In genomic region chr2:158142981-158143380, GRCm38 (mm10) we compare ENCODE assay signal across 13 mouse cellular contexts. TPM values are rescaled to one million over a fixed set of nuclear protein-coding genes. Genes with fewer than 3 reads are reported as not detected.
DNase-seq lines count a peak whose midpoint lies in the region; ATAC-seq lines count a peak whose summit lies in the region.
"Had no signal": no experiment of that assay in that cellular context is flagged by ENCODE, and none has a peak within 500 bp of the region (broad histone marks: within the 10 kb centered on the region; RNA-seq: fewer than 3 reads in every experiment).

No protein-coding gene starts in this region.

- ATAC-seq in erythroblast, adult 5-6 weeks (replicated peaks; ENCODE audit: low FRiP score, poor library complexity, severe bottlenecking), result no peak
- no peak for ATAC-seq in kidney, embryonic 15.5 days (replicated peaks; ENCODE audit: low FRiP score)
- no peak for ATAC-seq in liver, embryonic 12.5 days

- H3K4me2 ChIP-seq in kidney, embryonic 15.5 days, result peak overlapping the region; percentile 18; the same call in 1 of the 2 replicates
- H3K4me2 ChIP-seq in liver, embryonic 12.5 days, result peak overlapping the region; percentile 79
- H3K4me2 ChIP-seq: embryonic facial prominence, embryonic 15.5 days; hindbrain, embryonic 15.5 days had no signal

- no peak overlapping the region for H3K9ac ChIP-seq in kidney, embryonic 15.5 days
- H3K9ac ChIP-seq in liver, embryonic 12.5 days, result peak overlapping the region; percentile 87
- H3K9ac ChIP-seq: embryonic facial prominence, embryonic 15.5 days; hindbrain, embryonic 15.5 days had no signal

- 0 out of 2 replicates have a peak overlapping the region, but pooled peaks have one; percentile 29 for H3K27ac ChIP-seq in kidney, embryonic 15.5 days
- peak overlapping the region; percentile 89 for H3K27ac ChIP-seq in brown adipose tissue, adult 24 weeks (replicated peaks; ENCODE audit: low read depth, low read length)
- peak overlapping the region; percentile 98 for H3K27ac ChIP-seq in liver, embryonic 12.5 days
- H3K27ac ChIP-seq: embryonic facial prominence, embryonic 15.5 days; hindbrain, embryonic 15.5 days had no signal

- H3K9me3 ChIP-seq in erythroblast, embryonic 14.5 days (ENCODE audit: control insufficient read depth, low read length), result no peaks in the 10 kb centered on the region
- H3K9me3 ChIP-seq in kidney, embryonic 15.5 days (replicated peaks), result no peaks in the 10 kb centered on the region
- H3K9me3 ChIP-seq in liver, embryonic 12.5 days (replicated peaks), result no peaks in the 10 kb centered on the region
- H3K9me3 ChIP-seq: embryonic facial prominence, embryonic 15.5 days; hindbrain, embryonic 15.5 days had no signal

- DNase-seq in kidney, adult 18-20 months, result no peak
- DNase-seq in Muller cell, postnatal 12 days (ENCODE audit: inconsistent ontology term), result no peak
- no peak for DNase-seq in layer of hippocampus, postnatal 14 days (ENCODE audit: low spot score in 2 of 2)
- DNase-seq: cerebellum, adult 9-10 months; left cerebral cortex, postnatal 4 days; thymus, adult 2 months had no signal

- H3K4me3 ChIP-seq in erythroblast, embryonic 14.5 days (replicated peaks), result peak overlapping the region; percentile 79
- H3K4me3 ChIP-seq in kidney, embryonic 15.5 days (replicated peaks), result no peak overlapping the region
- peak overlapping the region; percentile 18 for H3K4me3 ChIP-seq in brown adipose tissue, adult 24 weeks (ENCODE audit: insufficient read depth, low read depth, low read length)
- peak overlapping the region; percentile 74 for H3K4me3 ChIP-seq in liver, embryonic 12.5 days
- H3K4me3 ChIP-seq: embryonic facial prominence, embryonic 15.5 days; hindbrain, embryonic 15.5 days had no signal

- H3K36me3 ChIP-seq in erythroblast, embryonic 14.5 days (ENCODE audit: control insufficient read depth), result peaks cover 81% of the 10 kb centered on the region
- H3K36me3 ChIP-seq in kidney, embryonic 15.5 days, result no peaks in the 10 kb centered on the region
- H3K36me3 ChIP-seq in liver, embryonic 12.5 days, result peaks cover 53% of the 10 kb centered on the region
- H3K36me3 ChIP-seq: embryonic facial prominence, embryonic 15.5 days; hindbrain, embryonic 15.5 days had no signal

- no peaks in the 10 kb centered on the region for H3K27me3 ChIP-seq in erythroblast, embryonic 14.5 days (ENCODE audit: control insufficient read depth)
- H3K27me3 ChIP-seq in kidney, embryonic 15.5 days, result 0 out of 2 replicates have a peak, but pooled peaks cover 4% of the 10 kb centered on the region
- no peaks in the 10 kb centered on the region for H3K27me3 ChIP-seq in liver, embryonic 12.5 days (replicated peaks)

- WGBS in kidney, embryonic 15.5 days, result 70% methylated on average over 18 of the region's 18 CpGs
- 64% methylated on average over 18 of the region's 18 CpGs for WGBS in liver, embryonic 12.5 days (ENCODE audit: insufficient replicate concordance)

- H3K4me1 ChIP-seq in erythroblast, embryonic 14.5 days (ENCODE audit: control insufficient read depth), result peaks cover 97% of the 10 kb centered on the region
- peaks cover 67% of the 10 kb centered on the region for H3K4me1 ChIP-seq in kidney, embryonic 15.5 days
- peaks cover 45% of the 10 kb centered on the region for H3K4me1 ChIP-seq in brown adipose tissue, adult 24 weeks (ENCODE audit: control insufficient read depth, insufficient read depth, insufficient read length, low read length)
- H3K4me1 ChIP-seq in liver, embryonic 12.5 days, result peaks cover 87% of the 10 kb centered on the region

RNA-seq across cellular contexts. Expression of gene Tgm2, which starts 3.3 kb away (rescaled TPM):
- polyA plus RNA-seq in erythroblast, embryonic 14.5 days (2012), result 8.3 and 11.3 TPM in 2 replicates
- total RNA-seq in erythroblast, adult 5-6 weeks (2015; ENCODE audit: low replicate concordance), result 2.1 and 3.8 TPM in 2 replicates
- 6.6 and 9.6 TPM in 2 replicates for total RNA-seq in erythroblast, adult 5-6 weeks (2017; ENCODE audit: low replicate concordance)
- 30.4 and 39.7 TPM in 2 replicates for polyA plus RNA-seq in kidney, embryonic 15.5 days (2015; fragmentation: Nextera tagmentation; extraction: Ambion mirVana)
- polyA plus RNA-seq in brown adipose tissue, adult 24 weeks (2012; ENCODE audit: insufficient read depth, insufficient read length, missing spikeins), result 66.0 and 82.7 TPM in 2 replicates
- 69.4 and 69.9 TPM in 2 replicates for polyA plus RNA-seq in liver, embryonic 12.5 days (2016; fragmentation: Nextera tagmentation; extraction: Ambion mirVana)
- 1 to 10 TPM; 5.8 to 6.0 TPM for total RNA-seq in layer of hippocampus, postnatal 14 days (2021)

Comparison
In these comparisons a context has a peak if more than half of its experiments do, and no peak if none do; other contexts are left out.
1. H3K27ac ChIP-seq: peak in every context shown above with its lines; median percentile 98 in liver, embryonic 12.5 days; 89 in brown adipose tissue, adult 24 weeks; 29 in kidney, embryonic 15.5 days.